Mouse (Mus musculus) ES-E14 (cell line): ENCODE results near the gene Gm10184. TPM values are rescaled to one million over a fixed set of nuclear protein-coding genes. Genes with fewer than 3 reads are reported as not detected.
A peak's percentile ranks its signal among the peaks of the same experiment; 100 is the strongest.
"Not testable (repeated sequence)": the region's sequence is repeated elsewhere in the genome, so short reads cannot be mapped to it uniquely, and the experiment has no call there.

ENCODE experiments used
- DNase-seq: peaks from one replicate; pipeline ENCODE4 v3.0.0-alpha.2; 2013; ENCODE audit warnings: low read depth, low spot score
- H3K27ac ChIP-seq: 2 replicates; pipeline ENCODE4 v1.5.1; 2012; ENCODE audit warnings: low read depth, mild to moderate bottlenecking, low read length, moderate library complexity, mixed read lengths; ENCODE audit not compliant: poor library complexity, insufficient read depth, severe bottlenecking
- H3K36me3 ChIP-seq: 2 replicates; pipeline ENCODE4 v1.6.1; 2012; ENCODE audit warnings: mild to moderate bottlenecking, low read length, moderate library complexity, mixed read lengths; ENCODE audit not compliant: control insufficient read depth, poor library complexity, insufficient read depth, severe bottlenecking
- H3K4me1 ChIP-seq, 2 experiments: fragments of 150-350 bp in 1 of 2; sonication (generic) in 1 of 2; 2 replicates each; pipeline ENCODE4 v1.6.1; 2012; ENCODE audit warnings: low read length in 2 of 2, mild to moderate bottlenecking in 1 of 2, mixed read lengths in 1 of 2; ENCODE audit not compliant: control insufficient read depth in 2 of 2, insufficient read depth in 2 of 2, poor library complexity in 1 of 2
- H3K4me3 ChIP-seq, 2 experiments: fragments of 150-350 bp in 1 of 2; sonication (generic) in 1 of 2; 2 replicates each; pipeline ENCODE4 v1.5.1; 2012; ENCODE audit warnings: low read length in 2 of 2, low read depth in 1 of 2, mild to moderate bottlenecking in 1 of 2, mixed read lengths in 1 of 2; ENCODE audit not compliant: insufficient read depth in 1 of 2, poor library complexity in 1 of 2, severe bottlenecking in 1 of 2
- H3K9ac ChIP-seq: 2 replicates; pipeline ENCODE4 v1.6.1; 2012; ENCODE audit warnings: low read depth, mild to moderate bottlenecking, low read length, mixed read lengths; ENCODE audit not compliant: poor library complexity, insufficient read depth, severe bottlenecking
- H3K9me3 ChIP-seq: fragments of 150-350 bp; sonication (generic); 2 replicates; pipeline ENCODE4 v1.6.1; 2012; ENCODE audit warnings: low read depth, mild to moderate bottlenecking, low read length; ENCODE audit not compliant: control insufficient read depth, insufficient read depth
- CHD2 ChIP-seq: IDR thresholded peaks from 2 replicates; pipeline ENCODE4 v1.6.1; 2014; ENCODE audit warnings: mild to moderate bottlenecking, low read depth, low read length, inconsistent platforms
- HCFC1 ChIP-seq: IDR thresholded peaks from 2 replicates; pipeline ENCODE4 v1.6.1; 2012; ENCODE audit warnings: low read length, inconsistent platforms, borderline replicate concordance; ENCODE audit not compliant: insufficient read depth
- MAFK ChIP-seq: IDR thresholded peaks from 2 replicates; pipeline ENCODE4 v1.6.1; 2014; ENCODE audit warnings: mild to moderate bottlenecking, low read depth, low read length, inconsistent platforms; ENCODE audit not compliant: insufficient read depth
- ZC3H11A ChIP-seq: IDR thresholded peaks from 2 replicates; pipeline ENCODE4 v1.6.1; 2012; ENCODE audit warnings: low read depth, mild to moderate bottlenecking, inconsistent platforms, low read length, borderline replicate concordance
- ZNF384 ChIP-seq: IDR thresholded peaks from 2 replicates; pipeline ENCODE4 v1.6.1; 2012; ENCODE audit warnings: low read depth, low read length, inconsistent platforms
- in situ Hi-C, 2 experiments: fragments of 600-800 bp; cut with MboI; formaldehyde crosslinking; loops; one replicate each; pipeline ENCODE4 v1.15.1; 2025; ENCODE audit warnings: low sequenced_read_pairs in 2 of 2, inconsistent platforms in 1 of 2; ENCODE audit not compliant: unreplicated experiment in 2 of 2
- total RNA-seq: library from RNA; depleted of rRNA; stranded (reverse); fragments of 300-350 nt; gene quantifications from 2 replicates; pipeline ENCODE4 v1.2.3, GENCODE M21; 2012; rRNA removed

Gene Gm10184
- total RNA-seq, result 167 and 239 TPM in 2 replicates

DNA sequence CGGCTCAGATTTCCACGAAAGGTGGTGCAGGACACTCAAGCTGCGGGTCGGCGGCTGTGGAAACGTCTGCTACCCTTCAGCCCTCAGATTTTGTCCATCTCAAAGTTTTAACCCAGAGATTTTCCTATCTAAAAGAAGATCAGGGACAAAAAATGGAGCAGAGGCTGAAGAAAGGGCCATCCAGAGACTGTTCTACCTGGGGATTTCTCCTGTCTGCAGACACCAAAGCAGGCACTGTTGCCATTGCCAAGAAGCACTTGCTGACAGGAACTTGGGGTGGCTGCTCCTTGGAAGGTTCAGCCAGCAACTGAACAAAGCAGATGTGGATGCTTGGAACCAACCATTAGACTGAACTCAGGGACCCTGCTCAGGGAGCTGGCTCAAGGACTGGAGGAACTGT is at the start of gene Gm10184:
Gm10184 (minus strand) TSS at position 101 of the 400 bp plus-strand sequence.
- Histone ChIP-seq H3K36me3 (no peaks in the 10 kb centered on the region), H3K27ac (no peak within 1 kb of the TSS), H3K4me1 (no peaks in the 10 kb centered on the region; a peak in 1 of 4 replicates), H3K4me3 (no peak within 1 kb of the TSS), H3K9ac (no peak within 1 kb of the TSS), H3K9me3 (no peaks in the 10 kb centered on the region)
- in situ Hi-C loops, result no loop called here
- TF ChIP-seq HCFC1, result no peak
- TF ChIP-seq ZNF384, result no peak
- no peak for TF ChIP-seq ZC3H11A
- TF ChIP-seq MAFK, result no peak
- TF ChIP-seq CHD2, result no peak
- DNase-seq, result no peak

DNA sequence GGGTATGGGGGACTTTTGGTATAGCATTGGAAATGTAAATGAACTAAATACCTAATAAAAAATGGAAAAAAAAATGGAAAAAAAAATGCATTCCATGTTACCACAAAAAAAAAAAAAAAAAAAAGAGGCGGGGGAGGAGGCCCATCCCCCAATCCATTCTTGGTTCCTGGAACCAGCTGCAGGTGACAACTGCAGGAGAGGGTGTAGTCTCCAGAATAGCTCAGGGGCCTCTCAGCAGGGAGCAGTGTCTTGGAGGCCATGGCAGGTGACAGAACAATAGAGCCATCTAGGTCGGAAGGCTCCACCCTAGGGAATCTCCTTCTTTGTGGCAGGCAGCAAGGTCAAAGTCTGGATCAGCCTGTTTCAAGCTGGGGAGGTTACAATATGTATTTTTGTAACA is 23.7 kb upstream of the Gm10184 start:
- peak; percentile 88 for DNase-seq
- H3K36me3 ChIP-seq, result no peaks in the 10 kb centered on the region
- H3K27ac ChIP-seq, result no peak overlapping the region; the same call in 1 of the 2 replicates
- in situ Hi-C loops, result no loop called here
- peaks cover 3 to 17% of the 10 kb centered on the region in 2 experiments; a peak in 3 of 4 replicates for H3K4me1 ChIP-seq
- H3K9ac ChIP-seq, result no peak overlapping the region
- TF ChIP-seq CHD2, result peak; percentile 68; the same call in 1 of the 2 replicates
- TF ChIP-seq HCFC1, result no peak
- no peak for TF ChIP-seq MAFK
- no peak for TF ChIP-seq ZC3H11A
- TF ChIP-seq ZNF384, result peak; percentile 96
- 0 out of 2 replicates have a peak, but pooled peaks cover 1% of the 10 kb centered on the region for H3K9me3 ChIP-seq
- H3K4me3 ChIP-seq, result no peak overlapping the region

DNA sequence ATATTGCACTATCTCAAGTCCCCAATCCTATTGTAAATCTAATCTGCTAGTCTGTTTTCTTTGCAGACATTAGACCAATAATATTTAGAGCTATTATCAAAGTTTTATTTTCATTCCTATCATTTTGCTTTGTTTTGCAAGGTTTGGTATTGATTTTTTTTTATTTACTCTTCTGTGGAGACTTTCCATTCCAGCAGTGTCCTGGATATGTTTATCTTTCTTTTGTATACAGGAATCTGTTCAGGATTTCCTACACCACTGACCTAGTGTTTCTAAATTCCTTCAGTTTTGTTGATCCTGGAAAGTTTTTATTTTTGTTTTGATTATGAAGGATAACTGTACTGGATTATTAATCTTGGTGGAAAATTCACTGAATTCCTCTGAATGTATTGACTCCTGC is 2.6 kb downstream of the Gm10184 start:
- H3K4me3 ChIP-seq, result no peak overlapping the region

DNA sequence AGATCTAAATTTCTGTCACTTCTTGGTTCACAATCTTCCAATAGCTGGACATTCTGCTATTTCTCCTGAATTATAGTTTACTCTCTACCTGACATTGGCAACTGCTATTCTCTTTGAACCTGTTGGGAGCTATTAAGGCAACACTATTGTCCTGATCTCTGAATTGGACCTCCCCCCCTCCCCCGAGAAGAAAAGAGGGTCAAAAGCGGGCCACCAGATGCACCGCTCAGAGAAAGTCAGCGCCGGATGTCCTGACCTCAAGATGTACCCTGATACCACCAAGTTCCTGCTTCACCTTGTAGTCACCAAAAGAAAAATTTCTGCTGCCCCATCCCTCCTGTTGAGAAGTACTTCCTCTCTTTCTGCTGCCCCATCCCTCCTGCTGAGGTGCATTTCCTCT is 5.5 kb downstream of the Gm10184 start:
- H3K36me3 ChIP-seq, DNase-seq, H3K9me3 ChIP-seq, H3K4me3 ChIP-seq, H3K27ac ChIP-seq, H3K9ac ChIP-seq, in situ Hi-C loops, H3K4me1 ChIP-seq: not testable (repeated sequence)

More for the DNA sequence above, 2.6 kb downstream of the Gm10184 start:
- Histone ChIP-seq H3K27ac (no peak overlapping the region), H3K36me3 (no peaks in the 10 kb centered on the region), H3K4me1 (peaks cover 0 to 2% of the 10 kb centered on the region in 2 experiments; a peak in 1 of 4 replicates), H3K9me3 (no peaks in the 10 kb centered on the region), H3K9ac (no peak overlapping the region)
- no peak for DNase-seq
- TF ChIP-seq ZNF384, result no peak
- no peak for TF ChIP-seq CHD2
- TF ChIP-seq HCFC1, result no peak
- TF ChIP-seq MAFK, result no peak
- no peak for TF ChIP-seq ZC3H11A
- in situ Hi-C loops, result no loop called here

DNA sequence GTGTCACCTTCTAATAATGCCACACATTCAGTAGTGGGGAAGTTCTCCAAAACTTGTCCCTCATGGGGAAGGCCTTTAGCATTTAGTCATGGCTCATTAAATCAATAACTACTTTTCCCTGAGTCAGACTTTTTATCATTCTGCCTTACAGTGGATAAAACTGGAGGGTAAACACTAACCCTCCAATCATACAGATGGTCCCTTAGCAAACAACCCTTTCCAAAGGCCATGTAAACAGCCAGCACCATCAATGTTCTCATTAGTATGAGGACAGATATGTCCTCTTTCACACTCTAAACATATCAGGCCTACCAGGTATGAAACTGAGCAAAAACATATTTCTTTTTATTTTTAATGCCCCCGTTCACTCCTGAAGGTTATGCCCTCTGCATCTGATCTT is 7.5 kb downstream of the Gm10184 start:
- in situ Hi-C loops, result no loop called here
- DNase-seq, result no peak
- Histone ChIP-seq H3K4me1 (peaks cover 2% of the 10 kb centered on the region in 2 experiments; a peak in 1 of 4 replicates), H3K36me3 (no peaks in the 10 kb centered on the region), H3K27ac (no peak overlapping the region), H3K4me3 (no peak overlapping the region), H3K9me3 (no peaks in the 10 kb centered on the region), H3K9ac (no peak overlapping the region)
- TF ChIP-seq HCFC1, result no peak
- no peak for TF ChIP-seq ZNF384
- TF ChIP-seq CHD2, result no peak
- TF ChIP-seq MAFK, result no peak
- TF ChIP-seq ZC3H11A, result no peak
